Mouse (Mus musculus) stomach, embryonic 14.5 days (tissue): Measurements from ENCODE around the gene Pafah1b3. TPM values are rescaled to one million over a fixed set of nuclear protein-coding genes. Genes with fewer than 3 reads are reported as not detected.
A peak's percentile ranks its signal among the peaks of the same experiment; 100 is the strongest.

Experiments used
- ATAC-seq: fragments of 200-750 bp; cut with Nextera tagmentation; 2 replicates; pipeline ENCODE4 v1.8.0; 2017; ENCODE audit warnings: low read depth, moderate TSS enrichment; ENCODE audit not compliant: insufficient number of reproducible peaks, insufficient read depth, low FRiP score
- H3K27ac ChIP-seq: fragments of 300-500 bp; sonication (generic); 2 replicates; pipeline ENCODE4 v1.5.1; 2014; ENCODE audit warnings: mild to moderate bottlenecking, low read length, moderate library complexity, mixed read lengths
- H3K27me3 ChIP-seq: fragments of 300-500 bp; sonication (generic); 2 replicates; pipeline ENCODE4 v1.6.1; 2014; ENCODE audit warnings: low read length, control low read depth, mixed read lengths; ENCODE audit not compliant: control insufficient read depth, insufficient read depth
- H3K36me3 ChIP-seq: fragments of 300-500 bp; sonication (generic); 2 replicates; pipeline ENCODE4 v1.6.1; 2014; ENCODE audit warnings: mild to moderate bottlenecking, control low read depth, low read length, moderate library complexity, mixed read lengths; ENCODE audit not compliant: control insufficient read depth, insufficient read depth
- H3K4me1 ChIP-seq: fragments of 300-500 bp; sonication (generic); 2 replicates; pipeline ENCODE4 v1.6.1; 2014; ENCODE audit warnings: low read length, control low read depth, mixed read lengths; ENCODE audit not compliant: control insufficient read depth, insufficient read depth
- H3K4me2 ChIP-seq: fragments of 300-500 bp; sonication (generic); replicated peaks from 2 replicates; pipeline ENCODE4 v1.6.1; 2014; ENCODE audit warnings: low read depth, low read length, control low read depth
- H3K4me3 ChIP-seq: fragments of 300-500 bp; sonication (generic); 2 replicates; pipeline ENCODE4 v1.5.1; 2014; ENCODE audit warnings: low read depth, low read length, control low read depth
- H3K9ac ChIP-seq: fragments of 300-500 bp; sonication (generic); replicated peaks from 2 replicates; pipeline ENCODE4 v1.6.1; 2014; ENCODE audit warnings: low read depth, mild to moderate bottlenecking, control low read depth, low read length, moderate library complexity, mixed read lengths
- H3K9me3 ChIP-seq: fragments of 300-500 bp; sonication (generic); 2 replicates; pipeline ENCODE4 v1.6.1; 2016; ENCODE audit warnings: low read depth, low read length, control low read depth; ENCODE audit not compliant: control insufficient read depth
- WGBS: fragments of 180-500 bp; shearing (Covaris S2); extraction: QIAGEN DNeasy Blood & Tissue Kit; methylation state at CpG from one replicate; pipeline ENCODE4 v1.1.7; 2014; 5-methylcytosine and 5-hydroxymethylcytosine counted together
- polyA plus RNA-seq: library from polyadenylated mRNA; unstranded; fragments of >200 nt; fragmentation: Nextera tagmentation; extraction: Ambion mirVana; gene quantifications from 2 replicates; pipeline ENCODE4 v1.2.1, GENCODE M21; 2014

Gene Pafah1b3
- polyA plus RNA-seq, 1 experiment from 2014 or later = 284 TPM

GRCm38 (mm10) chr7:25309425-25309824 is 11.6 kb upstream of the Pafah1b3 start:
- no peak for ATAC-seq
- Histone ChIP-seq H3K9me3 (no peaks in the 10 kb centered on the region), H3K27ac (no peak overlapping the region), H3K36me3 (no peaks in the 10 kb centered on the region), H3K4me1 (no peaks in the 10 kb centered on the region), H3K9ac (no peak overlapping the region), H3K4me3 (no peak overlapping the region), H3K4me2 (no peak overlapping the region), H3K27me3 (0 out of 2 replicates have a peak, but pooled peaks cover 15% of the 10 kb centered on the region)
- 81% methylated on average over 9 of the region's 9 CpGs for WGBS

- H3K4me1 ChIP-seq = no peaks in the 10 kb centered on the region
- WGBS = 52% methylated on average over 17 of the region's 17 CpGs
- H3K27ac ChIP-seq = no peak overlapping the region
- no peak for ATAC-seq
- no peaks in the 10 kb centered on the region for H3K9me3 ChIP-seq
- no peak overlapping the region for H3K9ac ChIP-seq
- H3K27me3 ChIP-seq = 0 out of 2 replicates have a peak, but pooled peaks cover 11% of the 10 kb centered on the region
- H3K4me2 ChIP-seq = no peak overlapping the region
- H3K36me3 ChIP-seq = no peaks in the 10 kb centered on the region
- no peak overlapping the region for H3K4me3 ChIP-seq
Measured at GRCm38 (mm10) chr7:25308702-25309318, 11.0 kb upstream of the Pafah1b3 start.

- no peak for ATAC-seq
- no peaks in the 10 kb centered on the region for H3K27me3 ChIP-seq
- H3K9ac ChIP-seq = no peak overlapping the region
- H3K4me2 ChIP-seq = peak overlapping the region; percentile 96; the same call in 1 of the 2 replicates
- no peaks in the 10 kb centered on the region for H3K36me3 ChIP-seq
- no peaks in the 10 kb centered on the region for H3K4me1 ChIP-seq
- H3K9me3 ChIP-seq = no peaks in the 10 kb centered on the region
- H3K27ac ChIP-seq = no peak overlapping the region
- WGBS = 43% methylated on average over 2 of the region's 2 CpGs
- H3K4me3 ChIP-seq = no peak overlapping the region
Measured at GRCm38 (mm10) chr7:25306614-25306996, 8.8 kb upstream of the Pafah1b3 start.

GRCm38 (mm10) chr7:25305956-25306613 is 8.3 kb upstream of the Pafah1b3 start, which contains the start of gene Tmem145:
Gene Tmem145, plus strand, starts transcription at chr7:25306106.
- H3K27me3 ChIP-seq = no peaks in the 10 kb centered on the region
- H3K4me3 ChIP-seq = peak within 1 kb of the TSS; percentile 41
- H3K4me1 ChIP-seq = no peaks in the 10 kb centered on the region
- ATAC-seq = peak; percentile 79
- H3K4me2 ChIP-seq = peak within 1 kb of the TSS; percentile 96
- no peaks in the 10 kb centered on the region for H3K36me3 ChIP-seq
- H3K9me3 ChIP-seq = no peaks in the 10 kb centered on the region
- WGBS = under 1% methylated on average over 46 of the region's 47 CpGs
- 0 out of 2 replicates have a peak within 1 kb of the TSS, but pooled peaks have one; percentile 15 for H3K9ac ChIP-seq
- H3K27ac ChIP-seq = no peak within 1 kb of the TSS

GRCm38 (mm10) chr7:25305481-25305880 is 7.7 kb upstream of the Pafah1b3 start:
- Histone ChIP-seq H3K4me1 (no peaks in the 10 kb centered on the region), H3K4me2 (peak overlapping the region; percentile 96), H3K27me3 (no peaks in the 10 kb centered on the region), H3K9me3 (no peaks in the 10 kb centered on the region), H3K9ac (no peak overlapping the region), H3K4me3 (peak overlapping the region; percentile 41), H3K36me3 (no peaks in the 10 kb centered on the region), H3K27ac (no peak overlapping the region)
- 0% methylated on average over 2 of the region's 2 CpGs for WGBS
- no peak for ATAC-seq

GRCm38 (mm10) chr7:25303685-25304006 is 5.9 kb upstream of the Pafah1b3 start:
- H3K4me1 ChIP-seq = no peaks in the 10 kb centered on the region
- no peak overlapping the region for H3K9ac ChIP-seq
- H3K9me3 ChIP-seq = no peaks in the 10 kb centered on the region
- 76% methylated on average over 3 of the region's 3 CpGs for WGBS
- no peak overlapping the region for H3K4me3 ChIP-seq
- no peak overlapping the region for H3K4me2 ChIP-seq
- H3K27me3 ChIP-seq = no peaks in the 10 kb centered on the region
- no peak for ATAC-seq
- H3K36me3 ChIP-seq = no peaks in the 10 kb centered on the region
- H3K27ac ChIP-seq = no peak overlapping the region

GRCm38 (mm10) chr7:25303003-25303684 is 5.4 kb upstream of the Pafah1b3 start:
- Histone ChIP-seq H3K27me3 (no peaks in the 10 kb centered on the region), H3K4me3 (no peak overlapping the region), H3K9me3 (no peaks in the 10 kb centered on the region), H3K9ac (no peak overlapping the region), H3K27ac (no peak overlapping the region), H3K4me2 (no peak overlapping the region), H3K4me1 (no peaks in the 10 kb centered on the region), H3K36me3 (no peaks in the 10 kb centered on the region)
- ATAC-seq = no peak
- 52% methylated on average over 9 of the region's 9 CpGs for WGBS

GRCm38 (mm10) chr7:25301063-25301462 is 3.3 kb upstream of the Pafah1b3 start, which contains the start of gene Prr19:
Gene Prr19, plus strand, starts transcription at chr7:25301411.
- Histone ChIP-seq H3K36me3 (no peaks in the 10 kb centered on the region), H3K27ac (no peak within 1 kb of the TSS), H3K4me2 (no peak within 1 kb of the TSS), H3K27me3 (no peaks in the 10 kb centered on the region), H3K4me3 (no peak within 1 kb of the TSS), H3K9me3 (no peaks in the 10 kb centered on the region), H3K4me1 (peaks cover 5% of the 10 kb centered on the region; the same call in 1 of the 2 replicates), H3K9ac (no peak within 1 kb of the TSS)
- ATAC-seq = no peak
- 58% methylated on average over 19 of the region's 19 CpGs for WGBS
